Mouse (Mus musculus): ENCODE results near the gene Nipsnap2. TPM values are rescaled to one million over a fixed set of nuclear protein-coding genes. Genes with fewer than 3 reads are reported as not detected.
A peak's percentile ranks its signal among the peaks of the same experiment; 100 is the strongest.

Nipsnap2 gene
- total and polyA plus RNA-seq, 2 experiments from 2014 or later, result 624 to 720 TPM

GRCm38 (mm10) chr5:129774661-129775060 lies 49.8 kb downstream of the Nipsnap2 start:
- Histone ChIP-seq H3K9ac (replicated peaks; ENCODE audit: low read depth, low read length) (no peak overlapping the region), H3K27me3 (ENCODE audit: control insufficient read depth, insufficient read depth, low read length) (no peaks in the 10 kb centered on the region), H3K36me3 (replicated peaks; ENCODE audit: control insufficient read depth, insufficient read depth, low read length) (no peaks in the 10 kb centered on the region), H3K4me3 (ENCODE audit: low read depth, low read length) (no peak overlapping the region), H3K27ac (ENCODE audit: low read depth) (no peak overlapping the region), H3K4me1 (ENCODE audit: control insufficient read depth, insufficient read depth) (peaks cover 4% of the 10 kb centered on the region; the same call in 1 of the 2 replicates), H3K4me2 (ENCODE audit: low read depth, low read length) (no peak overlapping the region), H3K9me3 (replicated peaks; ENCODE audit: control insufficient read depth, low read length) (no peaks in the 10 kb centered on the region)
- no peak for DNase-seq (ENCODE audit: low spot score)
- TF ChIP-seq EP300 (IDR thresholded peaks at IDR 0.05; ENCODE audit: low read depth) (no peak), CTCF (IDR thresholded peaks at IDR 0.05; ENCODE audit: low read depth) (no peak)
- no peak for ATAC-seq (ENCODE audit: insufficient read depth, low read depth)
- WGBS, result 71% methylated on average over 3 of the region's 3 CpGs

- peak overlapping the region; percentile 71 for H3K9ac ChIP-seq (replicated peaks; ENCODE audit: low read depth, low read length)
- ATAC-seq (ENCODE audit: insufficient read depth, low read depth) (no peak), DNase-seq (ENCODE audit: low spot score) (no peak)
- no peaks in the 10 kb centered on the region for H3K9me3 ChIP-seq (replicated peaks; ENCODE audit: control insufficient read depth, low read length)
- H3K27me3 ChIP-seq (ENCODE audit: control insufficient read depth, insufficient read depth, low read length), result no peaks in the 10 kb centered on the region
- no peaks in the 10 kb centered on the region for H3K36me3 ChIP-seq (replicated peaks; ENCODE audit: control insufficient read depth, insufficient read depth, low read length)
- TF ChIP-seq EP300 (IDR thresholded peaks at IDR 0.05; ENCODE audit: low read depth), result no peak
- no peak for TF ChIP-seq CTCF (IDR thresholded peaks at IDR 0.05; ENCODE audit: low read depth)
- WGBS, result 41% methylated on average over 11 of the region's 11 CpGs
- no peak overlapping the region for H3K27ac ChIP-seq (ENCODE audit: low read depth)
- H3K4me3 ChIP-seq (ENCODE audit: low read depth, low read length), result peak overlapping the region; percentile 66
- peaks cover 4% of the 10 kb centered on the region; the same call in 1 of the 2 replicates for H3K4me1 ChIP-seq (ENCODE audit: control insufficient read depth, insufficient read depth)
- H3K4me2 ChIP-seq (ENCODE audit: low read depth, low read length), result peak overlapping the region; percentile 98
Observed at GRCm38 (mm10) chr5:129778348-129778995, 53.6 kb downstream of the Nipsnap2 start.

- H3K27me3 ChIP-seq (ENCODE audit: control insufficient read depth, insufficient read depth, low read length), result no peaks in the 10 kb centered on the region
- DNase-seq (ENCODE audit: low spot score) (peak; percentile 58), ATAC-seq (ENCODE audit: insufficient read depth, low read depth) (peak; percentile 81)
- no peaks in the 10 kb centered on the region for H3K36me3 ChIP-seq (replicated peaks; ENCODE audit: control insufficient read depth, insufficient read depth, low read length)
- peak overlapping the region; percentile 71 for H3K9ac ChIP-seq (replicated peaks; ENCODE audit: low read depth, low read length)
- H3K4me2 ChIP-seq (ENCODE audit: low read depth, low read length), result peak overlapping the region; percentile 98
- H3K4me1 ChIP-seq (ENCODE audit: control insufficient read depth, insufficient read depth), result peaks cover 4% of the 10 kb centered on the region; the same call in 1 of the 2 replicates
- no peak for TF ChIP-seq CTCF (IDR thresholded peaks at IDR 0.05; ENCODE audit: low read depth)
- H3K4me3 ChIP-seq (ENCODE audit: low read depth, low read length), result peak overlapping the region; percentile 66
- under 1% methylated on average over 32 of the region's 32 CpGs for WGBS
- H3K27ac ChIP-seq (ENCODE audit: low read depth), result peak overlapping the region; percentile 31; the same call in 1 of the 2 replicates
- H3K9me3 ChIP-seq (replicated peaks; ENCODE audit: control insufficient read depth, low read length), result no peaks in the 10 kb centered on the region
Observed at GRCm38 (mm10) chr5:129778996-129779716, 54.3 kb downstream of the Nipsnap2 start.

GRCm38 (mm10) chr5:129780131-129780530 lies 55.3 kb downstream of the Nipsnap2 start:
- DNase-seq (ENCODE audit: low spot score) (no peak), ATAC-seq (ENCODE audit: insufficient read depth, low read depth) (no peak)
- Histone ChIP-seq H3K27ac (ENCODE audit: low read depth) (no peak overlapping the region), H3K4me3 (ENCODE audit: low read depth, low read length) (no peak overlapping the region), H3K9ac (replicated peaks; ENCODE audit: low read depth, low read length) (no peak overlapping the region), H3K36me3 (replicated peaks; ENCODE audit: control insufficient read depth, insufficient read depth, low read length) (no peaks in the 10 kb centered on the region), H3K4me1 (ENCODE audit: control insufficient read depth, insufficient read depth) (peaks cover 4% of the 10 kb centered on the region; the same call in 1 of the 2 replicates), H3K4me2 (ENCODE audit: low read depth, low read length) (no peak overlapping the region), H3K27me3 (ENCODE audit: control insufficient read depth, insufficient read depth, low read length) (no peaks in the 10 kb centered on the region), H3K9me3 (replicated peaks; ENCODE audit: control insufficient read depth, low read length) (no peaks in the 10 kb centered on the region)
- TF ChIP-seq EP300 (IDR thresholded peaks at IDR 0.05; ENCODE audit: low read depth) (no peak), CTCF (IDR thresholded peaks at IDR 0.05; ENCODE audit: low read depth) (no peak)
- 83% methylated on average over 3 of the region's 3 CpGs for WGBS

- WGBS, result 46% methylated on average over 3 of the region's 3 CpGs
- Histone ChIP-seq H3K4me3 (ENCODE audit: low read depth, low read length) (no peak overlapping the region), H3K36me3 (replicated peaks; ENCODE audit: control insufficient read depth, insufficient read depth, low read length) (no peaks in the 10 kb centered on the region), H3K9ac (replicated peaks; ENCODE audit: low read depth, low read length) (no peak overlapping the region), H3K27ac (ENCODE audit: low read depth) (no peak overlapping the region), H3K9me3 (replicated peaks; ENCODE audit: control insufficient read depth, low read length) (no peaks in the 10 kb centered on the region), H3K27me3 (ENCODE audit: control insufficient read depth, insufficient read depth, low read length) (no peaks in the 10 kb centered on the region), H3K4me1 (ENCODE audit: control insufficient read depth, insufficient read depth) (peaks cover 7% of the 10 kb centered on the region), H3K4me2 (ENCODE audit: low read depth, low read length) (no peak overlapping the region)
- DNase-seq (ENCODE audit: low spot score), result no peak
- no peak for TF ChIP-seq EP300 (IDR thresholded peaks at IDR 0.05; ENCODE audit: low read depth)
- TF ChIP-seq CTCF (IDR thresholded peaks at IDR 0.05; ENCODE audit: low read depth), result peak; percentile 74
- ATAC-seq (ENCODE audit: insufficient read depth, low read depth), result no peak
Observed at GRCm38 (mm10) chr5:129782211-129782610, 57.3 kb downstream of the Nipsnap2 start.

All from heart, postnatal 0 days (tissue).